Mouse (Mus musculus) limb, embryonic 10.5 days (tissue): ENCODE data around the gene Bdkrb2. TPM values are rescaled to one million over a fixed set of nuclear protein-coding genes. Genes with fewer than 3 reads are reported as not detected.

Source experiments
- DNase-seq: peaks from one replicate; pipeline ENCODE4 v3.0.0-alpha.2; 2017; ENCODE audit warnings: low spot score
- H3K27ac ChIP-seq: fragments of 300-500 bp; sonication (generic); 2 replicates; pipeline ENCODE4 v1.5.1; 2016; ENCODE audit warnings: mild to moderate bottlenecking
- H3K27me3 ChIP-seq: fragments of 300-500 bp; sonication (generic); 2 replicates; pipeline ENCODE4 v1.6.1; 2016; ENCODE audit warnings: low read depth, mild to moderate bottlenecking; ENCODE audit not compliant: poor library complexity, severe bottlenecking
- H3K36me3 ChIP-seq: fragments of 300-500 bp; sonication (generic); 2 replicates; pipeline ENCODE4 v1.6.1; 2016; ENCODE audit warnings: mild to moderate bottlenecking, moderate library complexity
- H3K4me1 ChIP-seq: fragments of 300-500 bp; sonication (generic); 2 replicates; pipeline ENCODE4 v1.6.1; 2016
- H3K4me3 ChIP-seq: fragments of 300-500 bp; sonication (generic); 2 replicates; pipeline ENCODE4 v1.5.1; 2016; ENCODE audit warnings: mild to moderate bottlenecking, moderate library complexity
- H3K9me3 ChIP-seq: fragments of 300-500 bp; sonication (generic); replicated peaks from 2 replicates; pipeline ENCODE4 v1.6.1; 2016; ENCODE audit warnings: mild to moderate bottlenecking
- WGBS: fragments of 180-500 bp; shearing (Covaris S2); methylation state at CpG from one replicate; pipeline ENCODE4 v1.1.7; 2016; 5-methylcytosine and 5-hydroxymethylcytosine counted together
- polyA plus RNA-seq: library from polyadenylated mRNA; unstranded; fragments of >200 nt; fragmentation: Nextera tagmentation; extraction: Ambion mirVana; gene quantifications from 2 replicates; pipeline ENCODE4 v1.2.1, GENCODE M21; 2016

The Bdkrb2 gene
- polyA plus RNA-seq = 0.36 and 0.93 TPM in 2 replicates

GRCm38 (mm10) chr12:105562936-105563680 lies at the start of gene Bdkrb2:
Gene Bdkrb2, plus strand, starts transcription at chr12:105563226.
- DNase-seq = peak; percentile 64
- H3K27ac ChIP-seq = peak within 1 kb of the TSS; percentile 61
- no peaks in the 10 kb centered on the region for H3K36me3 ChIP-seq
- peaks cover 64% of the 10 kb centered on the region for H3K27me3 ChIP-seq
- no peaks in the 10 kb centered on the region for H3K9me3 ChIP-seq
- 4% methylated on average over 25 of the region's 25 CpGs for WGBS
- peaks cover 27% of the 10 kb centered on the region for H3K4me1 ChIP-seq
- peak within 1 kb of the TSS; percentile 52 for H3K4me3 ChIP-seq

GRCm38 (mm10) chr12:105514111-105514510 lies 48.9 kb upstream of the Bdkrb2 start:
- Histone ChIP-seq H3K36me3 (no peaks in the 10 kb centered on the region), H3K27me3 (no peaks in the 10 kb centered on the region), H3K9me3 (no peaks in the 10 kb centered on the region), H3K4me1 (peaks cover 1% of the 10 kb centered on the region; the same call in 1 of the 2 replicates), H3K4me3 (no peak overlapping the region), H3K27ac (no peak overlapping the region)
- 77% methylated on average over 10 of the region's 10 CpGs for WGBS
- no peak for DNase-seq

- DNase-seq = no peak
- 87% methylated on average over 21 of the region's 21 CpGs for WGBS
Measured at GRCm38 (mm10) chr12:105517026-105517675, 45.9 kb upstream of the Bdkrb2 start.

GRCm38 (mm10) chr12:105519851-105520250 lies 43.2 kb upstream of the Bdkrb2 start:
- H3K27ac ChIP-seq = peak overlapping the region; percentile 2; the same call in 1 of the 2 replicates

More at GRCm38 (mm10) chr12:105517026-105517675, 45.9 kb upstream of the Bdkrb2 start:
- Histone ChIP-seq H3K4me1 (peaks cover 6% of the 10 kb centered on the region; the same call in 1 of the 2 replicates), H3K9me3 (no peaks in the 10 kb centered on the region), H3K27ac (no peak overlapping the region), H3K27me3 (no peaks in the 10 kb centered on the region), H3K36me3 (no peaks in the 10 kb centered on the region), H3K4me3 (no peak overlapping the region)

GRCm38 (mm10) chr12:105521170-105521762 lies 41.8 kb upstream of the Bdkrb2 start:
- no peaks in the 10 kb centered on the region for H3K36me3 ChIP-seq
- 87% methylated on average over 15 of the region's 15 CpGs for WGBS
- H3K4me3 ChIP-seq = no peak overlapping the region
- H3K27ac ChIP-seq = no peak overlapping the region
- H3K9me3 ChIP-seq = no peaks in the 10 kb centered on the region
- no peak for DNase-seq
- peaks cover 6% of the 10 kb centered on the region; the same call in 1 of the 2 replicates for H3K4me1 ChIP-seq
- no peaks in the 10 kb centered on the region for H3K27me3 ChIP-seq

More at GRCm38 (mm10) chr12:105519851-105520250, 43.2 kb upstream of the Bdkrb2 start:
- H3K27me3 ChIP-seq = no peaks in the 10 kb centered on the region
- H3K4me1 ChIP-seq = peaks cover 6% of the 10 kb centered on the region; the same call in 1 of the 2 replicates
- H3K36me3 ChIP-seq = no peaks in the 10 kb centered on the region
- 83% methylated on average over 2 of the region's 2 CpGs for WGBS
- no peaks in the 10 kb centered on the region for H3K9me3 ChIP-seq
- H3K4me3 ChIP-seq = no peak overlapping the region
- DNase-seq = no peak

GRCm38 (mm10) chr12:105523737-105524136 lies 39.3 kb upstream of the Bdkrb2 start:
- Histone ChIP-seq H3K9me3 (no peaks in the 10 kb centered on the region), H3K27ac (no peak overlapping the region), H3K4me1 (peaks cover 6% of the 10 kb centered on the region; the same call in 1 of the 2 replicates), H3K36me3 (no peaks in the 10 kb centered on the region), H3K27me3 (no peaks in the 10 kb centered on the region), H3K4me3 (no peak overlapping the region)
- DNase-seq = no peak
- WGBS = 69% methylated on average over 2 of the region's 2 CpGs

- 92% methylated on average over 3 of the region's 3 CpGs for WGBS
- Histone ChIP-seq H3K36me3 (no peaks in the 10 kb centered on the region), H3K27me3 (no peaks in the 10 kb centered on the region; the same call in 1 of the 2 replicates), H3K4me3 (no peak overlapping the region), H3K4me1 (no peaks in the 10 kb centered on the region), H3K27ac (no peak overlapping the region), H3K9me3 (no peaks in the 10 kb centered on the region)
- no peak for DNase-seq
Measured at GRCm38 (mm10) chr12:105526186-105526585, 36.8 kb upstream of the Bdkrb2 start.

GRCm38 (mm10) chr12:105526829-105527228 lies 36.2 kb upstream of the Bdkrb2 start:
- no peak for DNase-seq
- Histone ChIP-seq H3K27me3 (no peaks in the 10 kb centered on the region; the same call in 1 of the 2 replicates), H3K4me1 (no peaks in the 10 kb centered on the region), H3K36me3 (no peaks in the 10 kb centered on the region), H3K4me3 (no peak overlapping the region), H3K27ac (no peak overlapping the region), H3K9me3 (no peaks in the 10 kb centered on the region)
- WGBS = 86% methylated on average over 5 of the region's 5 CpGs

- Histone ChIP-seq H3K27ac (no peak overlapping the region), H3K4me3 (no peak overlapping the region), H3K36me3 (no peaks in the 10 kb centered on the region), H3K4me1 (no peaks in the 10 kb centered on the region), H3K9me3 (no peaks in the 10 kb centered on the region), H3K27me3 (no peaks in the 10 kb centered on the region; the same call in 1 of the 2 replicates)
- WGBS = 57% methylated on average over 9 of the region's 9 CpGs
- DNase-seq = no peak
Measured at GRCm38 (mm10) chr12:105529545-105529944, 33.5 kb upstream of the Bdkrb2 start.

GRCm38 (mm10) chr12:105531724-105532371 lies 31.2 kb upstream of the Bdkrb2 start:
- Histone ChIP-seq H3K9me3 (no peaks in the 10 kb centered on the region), H3K36me3 (no peaks in the 10 kb centered on the region), H3K27me3 (peaks cover under 1% of the 10 kb centered on the region; the same call in 1 of the 2 replicates), H3K4me3 (no peak overlapping the region), H3K27ac (no peak overlapping the region), H3K4me1 (peaks cover 11% of the 10 kb centered on the region)
- WGBS = 50% methylated on average over 8 of the region's 8 CpGs
- no peak for DNase-seq

GRCm38 (mm10) chr12:105534842-105535241 lies 28.2 kb upstream of the Bdkrb2 start:
- H3K4me1 ChIP-seq = peaks cover 19% of the 10 kb centered on the region
- DNase-seq = no peak
- H3K9me3 ChIP-seq = no peaks in the 10 kb centered on the region
- H3K36me3 ChIP-seq = no peaks in the 10 kb centered on the region
- 82% methylated on average over 4 of the region's 4 CpGs for WGBS
- H3K27me3 ChIP-seq = 0 out of 2 replicates have a peak, but pooled peaks cover 3% of the 10 kb centered on the region
- H3K27ac ChIP-seq = no peak overlapping the region
- H3K4me3 ChIP-seq = no peak overlapping the region

- H3K27ac ChIP-seq = peak overlapping the region; percentile 43
- 0 out of 2 replicates have a peak, but pooled peaks cover 3% of the 10 kb centered on the region for H3K27me3 ChIP-seq
- no peaks in the 10 kb centered on the region for H3K9me3 ChIP-seq
- peaks cover 19% of the 10 kb centered on the region for H3K4me1 ChIP-seq
- no peaks in the 10 kb centered on the region for H3K36me3 ChIP-seq
- no peak for DNase-seq
- 72% methylated on average over 13 of the region's 13 CpGs for WGBS
- no peak overlapping the region for H3K4me3 ChIP-seq
Measured at GRCm38 (mm10) chr12:105535968-105536760, 26.9 kb upstream of the Bdkrb2 start.
